Mouse (Mus musculus): ENCODE results near the gene Asb15.

Asb15 gene

DNA sequence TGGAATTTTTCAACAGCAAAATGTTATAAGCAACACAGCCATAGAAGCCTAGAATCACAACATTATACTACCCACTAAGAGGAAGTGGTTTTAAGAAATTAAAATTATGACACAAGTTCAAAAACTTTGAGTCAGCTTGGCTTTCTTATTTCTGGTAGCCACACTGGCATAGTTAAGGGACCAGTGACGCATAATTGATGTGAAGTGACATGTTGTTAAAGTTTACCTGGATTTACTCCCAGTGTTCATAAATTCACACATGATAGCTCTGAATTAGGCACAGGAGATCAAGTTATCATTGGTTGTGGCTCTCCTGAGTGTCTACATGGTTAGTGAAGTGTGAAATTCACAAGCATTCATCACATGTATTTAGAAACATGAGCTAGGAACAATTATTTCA is 36.9 kb downstream of the Asb15 start:
- no peak for DNase-seq (ENCODE audit: low read depth)

DNA sequence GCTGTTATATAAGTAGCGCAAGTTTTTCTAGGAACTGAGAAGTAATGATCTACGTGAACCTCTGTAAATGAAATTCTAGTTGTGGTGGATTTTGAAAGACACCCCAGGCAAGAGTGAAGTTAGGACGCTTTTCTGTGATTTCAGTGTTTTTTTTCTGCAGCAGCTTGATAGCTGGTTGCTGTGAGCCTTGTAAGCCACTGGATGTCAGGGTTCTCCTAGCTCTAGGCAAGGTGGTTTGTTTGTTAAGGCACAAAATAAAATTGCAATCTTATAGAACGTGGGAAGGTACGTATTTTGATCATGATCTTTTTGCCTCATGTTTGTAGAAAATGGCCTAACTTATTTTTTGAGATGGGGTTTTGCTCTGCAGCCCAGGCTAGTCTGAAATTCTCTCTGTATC is 41.0 kb downstream of the Asb15 start:
- peak; percentile 9 for DNase-seq (ENCODE audit: low read depth)

DNA sequence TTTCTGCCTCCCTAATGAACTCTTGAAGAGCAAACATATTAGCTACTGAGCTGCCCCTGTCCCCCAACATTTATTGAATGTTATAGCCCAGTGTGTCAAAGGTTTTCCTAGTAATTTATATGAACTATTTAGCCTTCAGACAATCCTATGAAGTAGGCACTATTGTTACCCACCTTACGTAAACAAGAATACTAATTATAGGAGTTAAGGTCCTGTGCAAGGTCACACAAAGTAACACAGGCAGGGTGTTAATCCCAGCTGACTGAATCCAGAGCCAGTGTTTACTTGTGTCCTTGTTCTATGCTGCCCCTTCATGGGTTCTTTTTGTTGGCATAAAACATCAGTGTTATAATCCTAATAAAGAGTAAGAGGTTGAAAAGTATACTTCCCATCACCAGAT is 41.8 kb downstream of the Asb15 start:
- DNase-seq (ENCODE audit: low read depth) = no peak

DNA sequence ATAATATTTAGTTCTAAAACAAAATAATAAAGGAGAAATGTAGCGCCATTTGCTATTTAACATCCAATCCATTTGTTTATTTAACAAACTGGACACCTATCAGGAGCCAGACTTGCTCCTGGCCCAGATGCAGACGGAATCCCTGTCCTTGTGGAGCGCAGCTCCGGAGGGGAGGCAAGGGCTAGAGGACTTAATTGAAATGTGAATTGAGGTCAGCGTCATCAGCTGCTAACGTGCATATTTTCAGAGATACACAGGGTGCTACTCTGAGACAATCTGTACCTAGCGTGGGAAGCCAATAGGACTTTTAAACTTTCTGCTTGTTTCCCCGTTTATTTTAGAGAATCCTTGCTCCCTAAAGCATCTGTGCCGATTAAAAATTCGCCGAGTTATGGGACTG is 42.3 kb downstream of the Asb15 start:
- DNase-seq (ENCODE audit: low read depth) = no peak

DNA sequence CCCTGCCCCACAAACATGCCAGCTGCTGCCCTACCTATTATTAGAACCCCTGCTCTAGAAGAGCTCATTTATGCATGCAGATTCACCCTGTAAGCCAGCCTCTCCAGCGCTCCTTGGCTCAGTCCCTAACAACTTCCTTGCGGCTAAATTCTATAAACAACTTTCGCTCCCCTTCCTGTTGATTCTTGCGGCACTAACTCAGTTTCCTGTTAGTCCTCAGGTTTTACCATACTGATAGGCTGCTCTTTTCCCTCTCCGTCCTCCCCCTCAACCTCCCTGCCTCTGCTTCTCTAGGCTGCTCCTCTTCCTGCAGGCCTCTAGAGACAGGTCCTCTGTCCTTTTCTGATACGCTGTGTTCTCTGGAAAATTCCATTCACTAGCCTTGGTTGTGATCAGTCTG is 43.2 kb downstream of the Asb15 start:
- peak; percentile 11 for DNase-seq (ENCODE audit: low read depth)

DNA sequence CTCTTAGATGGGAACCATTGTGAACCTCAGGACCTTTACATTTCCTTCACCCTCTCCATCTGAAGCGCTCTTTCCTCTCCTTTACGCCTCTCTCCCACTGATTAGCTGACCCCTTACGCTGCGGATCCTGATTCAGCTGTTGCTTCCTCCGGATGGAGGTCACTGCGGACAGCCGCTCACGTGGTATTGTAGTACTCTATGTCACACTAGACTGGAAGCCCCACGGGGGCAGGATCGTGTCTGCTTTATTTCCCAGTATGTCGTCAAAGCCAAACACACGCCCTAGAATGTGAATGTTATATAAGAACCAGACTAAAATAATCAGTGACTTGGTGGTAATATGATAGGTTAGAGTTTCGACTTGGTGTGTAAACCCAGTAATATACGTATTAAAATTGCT is 44.5 kb downstream of the Asb15 start:
- DNase-seq (ENCODE audit: low read depth) = no peak

DNA sequence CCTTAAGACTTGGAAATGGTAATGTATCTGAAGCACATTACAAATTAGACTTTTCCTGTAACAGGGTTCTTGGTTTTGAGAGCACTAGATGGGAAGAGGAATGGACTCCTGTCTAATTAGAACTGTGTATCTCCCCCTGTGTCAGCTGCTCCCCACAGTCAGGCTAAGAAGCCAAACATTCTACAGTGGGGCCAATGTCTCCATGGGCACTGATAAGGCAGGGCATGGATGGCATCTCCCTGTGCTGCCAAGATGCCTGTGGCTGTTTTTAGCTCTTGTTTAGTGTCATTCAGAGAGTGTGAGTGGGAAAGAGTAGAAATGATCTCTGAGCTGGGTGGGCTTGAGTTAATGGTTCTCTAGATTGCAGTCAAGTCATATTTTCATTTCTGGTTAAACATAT is 45.4 kb downstream of the Asb15 start:
- no peak for DNase-seq (ENCODE audit: low read depth)

DNA sequence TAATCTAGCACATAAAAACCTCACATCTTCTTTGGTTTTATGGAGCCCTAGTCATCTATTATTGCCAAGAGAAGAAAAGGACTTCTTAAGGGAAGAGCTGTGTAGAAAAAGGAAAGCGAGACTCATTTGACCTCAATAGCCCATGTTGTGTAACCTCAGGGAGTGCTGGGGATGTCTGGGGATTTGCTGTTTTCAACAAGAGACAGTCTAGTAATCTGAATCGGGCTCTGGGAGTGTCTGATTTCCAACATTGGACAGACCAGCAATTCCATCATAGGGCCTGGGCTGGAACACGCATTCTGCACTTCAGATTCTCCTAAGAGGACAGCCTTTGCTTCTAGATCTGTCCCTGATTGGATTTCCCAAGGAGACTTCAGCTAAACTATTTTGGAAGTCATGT is 55.5 kb downstream of the Asb15 start:
- no peak for DNase-seq (ENCODE audit: low read depth)

DNA sequence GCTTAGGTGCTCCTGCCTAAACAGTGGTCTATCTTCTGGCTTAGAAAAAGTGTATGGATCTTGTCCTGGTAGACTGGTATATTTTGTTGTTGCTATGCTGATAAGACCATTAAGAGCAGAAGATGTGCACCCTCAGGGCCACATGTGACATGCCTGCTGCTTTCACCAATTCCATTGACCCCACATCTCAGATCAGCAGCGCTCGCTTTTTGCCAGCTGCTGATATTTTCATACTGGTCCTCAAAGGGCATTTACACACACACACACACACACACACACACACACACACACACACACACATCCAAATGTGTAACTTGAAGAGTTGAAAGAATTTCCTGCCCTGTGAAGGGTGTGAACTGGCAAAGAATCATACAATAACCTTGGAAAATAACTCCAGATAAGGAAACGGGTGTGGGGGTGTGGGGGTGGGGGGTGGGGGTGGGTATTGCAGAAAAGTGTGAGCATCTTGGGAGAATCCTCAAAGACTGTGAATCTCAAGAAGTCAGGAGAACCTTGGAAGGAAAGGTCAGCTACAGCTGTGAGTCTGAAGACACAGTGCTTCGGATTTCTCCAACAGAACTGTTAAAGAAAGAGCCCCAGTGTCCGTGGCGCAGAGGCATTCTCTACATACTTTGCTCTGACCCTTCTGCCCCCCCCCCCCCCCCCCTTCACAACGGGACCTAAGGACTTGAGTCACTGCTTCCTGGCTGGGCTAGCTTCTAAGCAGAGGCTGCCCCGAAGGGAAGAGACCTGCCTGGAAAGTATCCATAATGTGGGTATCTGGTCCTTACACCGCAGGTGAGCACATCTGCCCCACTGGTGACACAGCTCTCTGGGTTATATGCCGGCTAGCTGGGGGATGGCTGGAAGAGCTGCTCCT is 57.7 kb downstream of the Asb15 start:
- DNase-seq (ENCODE audit: low read depth) = no peak

DNA sequence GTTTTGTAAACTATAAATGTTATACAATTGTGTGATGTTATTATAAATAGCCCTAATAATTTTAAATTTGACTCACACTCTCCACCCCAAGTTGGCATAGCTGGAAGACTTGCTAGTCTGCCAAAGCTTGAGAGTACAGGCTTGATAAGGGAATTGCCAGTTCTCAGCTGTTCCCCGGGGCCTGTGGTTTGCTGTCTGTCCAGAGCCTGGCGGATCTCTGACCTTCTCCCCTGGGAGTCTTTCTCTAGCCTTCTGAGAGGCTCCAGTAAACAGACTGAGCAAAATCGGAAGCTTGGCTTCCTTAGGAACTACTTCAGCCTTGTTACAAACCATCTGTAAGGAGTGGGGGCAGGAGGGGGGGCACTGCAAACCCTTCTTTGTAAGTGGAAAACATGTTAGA is 58.9 kb downstream of the Asb15 start:
- no peak for DNase-seq (ENCODE audit: low read depth)

DNA sequence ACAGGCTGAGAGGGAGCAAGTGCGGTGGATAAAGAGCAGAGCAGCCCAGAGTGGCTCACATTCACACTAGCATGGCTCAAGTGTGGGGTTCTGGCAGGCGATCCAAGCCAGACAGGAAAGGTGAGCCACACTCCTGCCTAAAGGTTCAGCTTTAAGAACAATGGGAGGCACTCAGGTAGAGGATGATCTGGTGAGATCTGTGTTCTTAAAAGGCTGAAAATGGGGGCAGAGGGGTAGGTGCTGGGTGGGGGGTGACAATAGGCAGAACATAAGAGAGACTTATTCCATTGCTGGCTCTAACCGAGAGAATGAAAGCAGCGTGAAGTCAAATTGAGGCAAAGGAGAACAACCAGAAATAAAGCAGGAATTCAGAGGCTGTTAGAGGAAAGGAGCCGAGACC is 62.3 kb downstream of the Asb15 start:
- DNase-seq (ENCODE audit: low read depth) = no peak

DNA sequence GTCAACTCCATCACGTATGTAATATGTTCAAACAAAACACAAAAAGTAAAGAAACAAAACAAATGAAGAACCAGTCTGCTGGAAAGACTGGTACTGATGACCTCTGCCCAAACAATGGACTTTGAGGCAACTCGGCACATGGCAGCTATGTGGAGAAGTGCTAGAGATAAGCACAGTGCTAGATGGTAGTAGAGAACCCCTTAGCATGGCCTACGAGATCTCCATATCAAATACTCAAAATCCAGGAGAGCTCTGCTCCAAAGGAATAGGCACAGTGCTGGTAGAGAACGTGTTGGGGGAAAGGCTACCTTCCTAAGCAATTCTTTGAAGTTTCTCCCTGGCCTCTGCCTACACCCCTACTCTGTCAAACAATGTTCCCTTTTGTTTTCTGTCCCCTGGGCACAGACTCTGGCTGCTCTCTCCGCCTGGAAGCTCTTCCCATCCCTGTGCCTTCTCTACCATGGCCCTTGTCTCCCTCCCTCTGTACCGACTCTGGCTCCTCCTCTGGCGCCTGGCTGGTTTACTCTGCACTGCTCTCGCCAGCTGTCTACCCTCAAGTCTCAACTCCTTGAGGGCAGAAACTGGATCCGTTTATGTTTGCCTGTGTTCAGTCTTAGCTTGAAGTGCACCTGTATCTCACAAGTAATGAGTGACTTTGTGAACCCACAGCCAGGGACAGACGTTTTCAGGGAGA is 63.7 kb downstream of the Asb15 start:
- no peak for DNase-seq (ENCODE audit: low read depth)

DNA sequence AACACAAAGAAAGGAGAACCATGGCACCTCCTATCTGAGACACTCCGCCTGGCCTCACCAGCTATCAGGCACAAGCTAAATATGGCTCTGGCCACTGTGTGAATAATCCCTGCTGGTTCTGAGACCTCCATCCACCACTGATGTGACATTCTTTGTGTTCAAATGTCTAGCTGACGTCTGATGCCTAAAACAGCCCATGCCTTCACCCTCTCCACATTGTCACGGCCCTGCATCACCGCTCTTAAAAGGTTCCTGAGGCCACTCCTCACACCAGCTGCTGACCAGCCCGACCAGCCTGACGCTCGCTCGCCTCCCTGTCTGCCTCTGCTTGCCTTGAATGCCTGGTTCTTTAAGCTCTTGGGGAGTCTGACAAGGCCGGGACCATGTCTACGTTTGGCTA is 69.6 kb downstream of the Asb15 start, which contains the start of gene Lmod2:
Gene Lmod2, plus strand, starts transcription at position 263 of the 400 bp plus-strand sequence.
- DNase-seq (ENCODE audit: low read depth) = no peak

DNA sequence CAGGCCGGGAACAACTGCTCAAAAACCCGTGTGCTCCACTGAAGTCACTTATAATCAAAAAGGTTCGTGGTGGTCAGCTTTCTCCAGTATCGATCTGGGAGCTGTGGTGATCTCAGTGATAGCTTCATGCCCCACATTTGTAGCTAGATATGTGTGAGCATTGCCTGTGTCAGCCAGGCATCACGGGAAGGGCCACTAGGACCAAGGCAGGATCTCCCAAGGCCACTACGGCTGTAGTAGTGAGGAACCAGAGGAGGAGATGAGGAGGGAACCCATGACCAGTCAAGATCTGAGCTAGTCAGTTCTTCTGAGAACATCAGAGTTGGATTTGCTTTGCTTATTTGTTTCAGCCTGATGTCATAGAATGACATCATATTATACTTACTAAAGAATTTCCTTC is 71.2 kb downstream of the Asb15 start:
- no peak for DNase-seq (ENCODE audit: low read depth)

DNA sequence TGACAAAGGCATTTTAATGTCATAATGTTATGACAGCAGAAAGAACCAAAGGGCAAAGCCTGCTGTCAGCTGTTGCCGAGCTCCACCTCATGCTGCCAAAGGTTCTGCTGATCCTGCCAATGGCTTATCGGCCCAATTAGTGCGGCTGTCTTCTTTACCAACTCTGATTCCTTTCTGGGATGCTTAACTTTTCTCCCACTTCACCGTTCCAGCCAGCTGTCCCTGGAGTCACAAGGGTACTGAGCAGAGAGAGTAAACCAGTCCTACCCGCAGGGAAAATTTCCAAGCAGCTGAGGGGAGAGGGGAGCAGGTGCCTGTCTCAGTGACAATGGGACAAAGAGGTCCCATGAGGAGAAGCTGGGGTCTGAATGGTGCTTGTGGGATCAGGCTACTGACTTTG is 71.7 kb downstream of the Asb15 start:
- no peak for DNase-seq (ENCODE audit: low read depth)

DNA sequence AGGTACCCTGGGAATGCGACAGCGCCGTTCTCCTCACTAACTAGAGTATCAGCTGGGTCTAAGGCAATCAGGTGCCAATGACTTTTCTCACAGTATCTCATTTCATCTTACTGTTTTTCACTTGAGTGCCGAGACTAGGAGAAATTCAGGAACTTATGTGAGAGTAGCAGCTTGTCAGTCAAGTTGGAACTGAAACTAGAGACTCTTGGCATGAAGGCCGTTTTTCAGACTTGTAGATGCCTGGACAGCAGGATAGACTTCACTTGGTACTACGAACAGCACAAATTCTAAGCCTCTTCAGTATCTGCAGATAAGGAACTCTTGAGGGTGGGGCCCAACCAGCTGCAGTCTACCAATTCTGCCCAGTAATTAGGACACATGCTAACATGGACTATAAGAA is 72.2 kb downstream of the Asb15 start:
- no peak for DNase-seq (ENCODE audit: low read depth)

DNA sequence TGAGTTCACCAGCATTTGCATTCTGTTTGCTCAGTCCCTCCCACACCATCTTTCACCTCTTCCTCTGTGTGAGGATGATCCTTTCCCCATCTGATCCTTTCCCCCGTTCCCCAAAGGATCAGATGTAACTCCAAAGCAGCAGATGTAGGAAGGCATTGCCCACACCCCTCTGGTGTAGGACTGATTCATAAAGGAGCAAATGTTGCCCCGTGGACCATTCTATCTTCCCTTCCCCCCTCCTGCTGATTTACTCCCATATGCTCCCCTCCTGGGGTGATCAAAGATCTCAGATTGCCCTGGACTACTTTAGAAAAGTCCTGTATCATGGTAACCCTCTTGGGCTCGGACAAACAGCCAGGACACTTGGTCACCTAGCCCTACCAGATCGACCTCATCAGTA is 72.8 kb downstream of the Asb15 start:
- DNase-seq (ENCODE audit: low read depth) = no peak

DNA sequence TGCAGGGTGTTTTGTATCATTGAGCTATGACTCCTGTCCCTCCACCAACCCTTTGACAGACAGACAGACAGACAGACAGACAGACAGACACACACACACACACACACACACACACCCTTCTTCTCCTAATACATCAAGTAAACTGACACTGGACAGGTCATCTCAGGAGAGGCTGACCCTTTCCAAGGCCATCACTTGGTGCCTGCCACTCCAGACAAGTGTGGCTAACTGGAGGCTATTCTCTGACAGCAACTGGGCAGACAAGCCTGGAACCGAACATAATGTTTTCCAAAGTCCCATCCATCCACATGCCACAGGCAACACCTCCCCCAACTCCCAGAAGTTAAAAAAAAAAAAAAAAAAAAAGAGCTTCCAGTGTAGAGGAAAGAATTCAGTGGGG is 73.7 kb downstream of the Asb15 start:
- no peak for DNase-seq (ENCODE audit: low read depth)

DNA sequence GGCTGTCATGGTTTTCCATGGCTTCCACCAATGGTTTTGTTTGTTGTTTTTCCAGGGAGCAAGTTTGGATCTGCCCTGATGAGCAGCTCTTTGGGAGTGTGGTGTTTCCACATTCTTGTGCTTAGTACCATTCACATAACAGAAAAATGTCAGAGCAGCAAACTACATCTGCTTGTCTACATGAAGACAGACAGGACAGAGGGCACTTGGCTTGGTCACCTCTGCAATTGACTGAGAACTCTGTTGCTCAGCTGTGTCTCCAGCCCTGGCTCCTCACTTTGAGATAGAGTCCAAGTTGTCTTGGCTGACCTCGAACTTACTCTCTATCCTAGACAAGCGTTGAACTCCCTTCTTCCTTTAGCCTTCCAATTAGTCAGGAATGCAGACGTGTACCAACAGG is 74.4 kb downstream of the Asb15 start:
- DNase-seq (ENCODE audit: low read depth) = no peak

DNA sequence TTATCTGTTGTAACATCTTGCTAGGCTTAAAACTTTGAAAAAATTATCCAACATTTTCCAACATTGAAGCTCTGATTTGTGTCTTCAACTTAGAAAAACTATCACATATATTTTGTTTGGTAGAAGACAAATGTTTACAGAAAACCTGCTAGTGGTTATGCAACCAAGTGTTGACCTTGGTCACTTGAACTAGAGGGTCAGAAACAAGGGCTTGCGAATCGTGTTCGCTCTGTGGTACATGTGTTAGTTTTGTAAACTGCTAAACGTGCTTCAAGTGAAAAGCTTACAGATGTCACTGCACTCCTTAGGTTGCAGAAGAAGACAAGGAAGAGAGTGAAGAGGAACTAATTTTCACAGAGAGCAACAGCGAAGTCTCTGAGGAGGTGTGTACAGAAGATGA is 75.0 kb downstream of the Asb15 start:
- no peak for DNase-seq (ENCODE audit: low read depth)

DNA sequence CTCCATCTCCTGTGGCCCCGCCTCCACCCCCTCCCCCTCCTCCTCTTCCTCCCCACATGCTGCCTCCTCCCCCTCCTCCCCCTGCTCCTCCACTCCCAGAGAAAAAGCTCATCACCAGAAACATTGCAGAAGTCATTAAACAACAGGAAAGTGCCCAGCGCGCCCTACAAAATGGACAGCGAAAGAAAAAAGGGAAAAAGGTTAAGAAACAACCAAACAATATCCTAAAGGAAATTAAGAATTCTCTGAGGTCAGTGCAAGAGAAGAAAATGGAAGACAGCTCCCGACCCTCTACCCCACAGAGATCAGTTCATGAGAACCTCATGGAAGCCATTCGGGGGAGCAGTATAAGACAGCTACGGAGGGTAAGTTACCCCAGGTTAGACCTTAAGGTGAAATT is 76.3 kb downstream of the Asb15 start:
- no peak for DNase-seq (ENCODE audit: low read depth)

DNA sequence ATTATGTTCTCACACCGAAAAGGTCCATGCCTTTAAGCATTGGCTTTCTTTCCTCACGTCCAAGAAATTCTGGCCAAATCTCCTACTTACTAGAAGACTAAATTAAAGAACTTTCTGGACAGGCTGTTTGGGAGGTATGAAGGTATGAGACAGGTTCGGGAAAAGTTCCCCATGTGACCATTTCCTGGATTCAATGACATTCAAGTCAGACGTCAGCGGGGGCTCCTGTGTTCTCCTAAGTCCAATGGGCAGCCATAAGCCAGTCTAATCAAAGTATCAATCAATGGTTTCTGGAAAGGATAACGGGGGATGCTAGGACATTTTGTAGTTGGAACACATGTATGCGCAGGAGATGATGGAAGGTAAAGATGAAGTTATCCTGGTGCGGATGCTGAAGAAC is 77.7 kb downstream of the Asb15 start:
- no peak for DNase-seq (ENCODE audit: low read depth)

DNA sequence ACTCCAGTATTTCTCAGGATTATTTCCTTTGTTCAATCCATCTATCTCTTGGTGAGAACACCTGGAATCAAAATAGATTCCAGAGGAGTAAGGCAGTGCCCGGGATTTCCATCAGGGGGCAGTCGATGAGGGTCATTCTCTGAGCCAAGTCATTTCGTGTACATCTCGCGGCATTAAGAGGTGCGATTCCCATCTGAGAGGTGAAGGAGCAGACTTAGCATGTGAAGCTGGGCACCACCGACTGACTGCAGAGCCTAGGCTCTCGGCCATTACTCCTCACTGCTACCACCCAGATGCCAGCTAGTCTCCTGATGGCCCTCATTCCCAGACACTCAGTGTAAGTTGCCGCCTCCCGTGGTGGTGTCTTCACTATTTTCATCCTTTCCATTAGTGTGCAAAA is 78.6 kb downstream of the Asb15 start:
- no peak for DNase-seq (ENCODE audit: low read depth)

DNA sequence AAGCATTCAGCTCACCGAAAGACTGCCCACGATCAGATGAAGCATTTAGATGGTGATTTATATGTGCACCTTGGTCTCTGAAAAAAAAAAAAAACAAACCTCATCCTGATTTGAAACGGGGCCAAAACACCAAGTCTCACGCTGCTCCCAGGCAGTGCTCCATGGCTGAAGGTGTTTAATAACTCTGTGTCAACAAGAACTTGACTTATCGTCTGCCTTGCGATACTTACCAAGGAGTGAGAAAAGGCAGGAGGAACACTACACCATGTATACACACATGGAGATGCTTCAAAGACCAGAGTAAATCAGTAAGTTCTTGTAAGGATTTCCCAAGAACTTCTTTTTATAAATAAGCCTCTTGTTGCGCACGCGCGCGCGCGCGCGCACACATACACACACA is 79.6 kb downstream of the Asb15 start:
- DNase-seq (ENCODE audit: low read depth) = no peak
